Mouse (Mus musculus): Measurements from ENCODE around the gene Zfp775. TPM values are rescaled to one million over a fixed set of nuclear protein-coding genes. Genes with fewer than 3 reads are reported as not detected.
A peak's percentile ranks its signal among the peaks of the same experiment; 100 is the strongest.

Zfp775 gene
- total and polyA plus RNA-seq, 3 experiments, result 3.2 to 6.5 (median 3.5) TPM

GRCm38 (mm10) chr6:48582037-48582436, 19.8 kb upstream of the Zfp775 start:
- H3K9me3 ChIP-seq (replicated peaks; ENCODE audit: low read length), result peaks cover 3% of the 10 kb centered on the region
- H3K9ac ChIP-seq (ENCODE audit: insufficient read depth, low read depth), result no peak overlapping the region
- H3K79me2 ChIP-seq (replicated peaks; ENCODE audit: control insufficient read depth, extremely low read depth, insufficient read depth, poor library complexity, severe bottlenecking), result no peaks in the 10 kb centered on the region
- DNase-seq (ENCODE audit: extremely low read depth), result peak; percentile 74
- H3K4me3 ChIP-seq (replicated peaks in 1 of 3; ENCODE audit: low read depth in 2 of 3, low read length in 2 of 3, poor library complexity in 1 of 3), result no peak overlapping the region
- in situ Hi-C loops (cut with MboI; ENCODE audit: low pct_ligation_motif_present, low pct_unique_long_range_greater_than_20kb, low sequenced_read_pairs) (no loop called here), dilution Hi-C loops (cut with MboI; ENCODE audit: extremely low pct_ligation_motif_present, extremely low pct_unique_long_range_greater_than_20kb, low sequenced_read_pairs) (no loop called here)
- H3K4me1 ChIP-seq (ENCODE audit: control insufficient read depth in 1 of 2, insufficient read depth in 2 of 2), result peaks cover 3 to 29% of the 10 kb centered on the region in 2 experiments
- H3K36me3 ChIP-seq (replicated peaks in 1 of 2; ENCODE audit: control insufficient read depth in 1 of 2, insufficient read depth in 1 of 2, low read length in 1 of 2), result no peaks in the 10 kb centered on the region
- H3K4me2 ChIP-seq (ENCODE audit: insufficient read depth, low read depth, poor library complexity, severe bottlenecking), result no peak overlapping the region
- H3K27me3 ChIP-seq (replicated peaks), result no peaks in the 10 kb centered on the region
- no peak overlapping the region for H3K27ac ChIP-seq (ENCODE audit: insufficient read depth, low read depth)
- TF ChIP-seq RAD21 (IDR thresholded peaks at IDR 0.05; ENCODE audit: low read depth, low read length), result peak; percentile 74
- TF ChIP-seq SMC3 (IDR thresholded peaks at IDR 0.05; ENCODE audit: low read depth, low read length), result peak; percentile 83
- TF ChIP-seq CHD2 (IDR thresholded peaks at IDR 0.05; ENCODE audit: low read length), result no peak
- TF ChIP-seq CTCF (conservative IDR thresholded peaks at IDR 0.05 in 1 of 2, IDR thresholded peaks at IDR 0.05 in 1 of 2; ENCODE audit: low read depth in 2 of 2, low read length in 2 of 2), result peak; percentile 68 to 83
- 0 out of 2 replicates have a peak, but pooled peaks have one; percentile 17 for TF ChIP-seq ZNF384 (IDR thresholded peaks at IDR 0.05; ENCODE audit: low read depth, low read length)
- no peak for TF ChIP-seq ZMIZ1 (IDR thresholded peaks at IDR 0.05; ENCODE audit: low read depth, low read length)
- peak; percentile 7; the same call in 1 of the 2 replicates for TF ChIP-seq ZC3H11A (IDR thresholded peaks at IDR 0.05; ENCODE audit: low read depth, low read length)

GRCm38 (mm10) chr6:48589194-48589750, 12.6 kb upstream of the Zfp775 start, which contains the start of gene Gm45021:
Gene Gm45021, plus strand, starts transcription at chr6:48589610.
- peaks cover 2% of the 10 kb centered on the region for H3K27me3 ChIP-seq (replicated peaks)
- no peak within 1 kb of the TSS for H3K4me3 ChIP-seq (replicated peaks in 1 of 3; ENCODE audit: low read depth in 2 of 3, low read length in 2 of 3, poor library complexity in 1 of 3)
- dilution Hi-C loops (cut with MboI; ENCODE audit: extremely low pct_ligation_motif_present, extremely low pct_unique_long_range_greater_than_20kb, low sequenced_read_pairs) (no loop called here), in situ Hi-C loops (cut with MboI; ENCODE audit: low pct_ligation_motif_present, low pct_unique_long_range_greater_than_20kb, low sequenced_read_pairs) (no loop called here)
- no peaks in the 10 kb centered on the region for H3K36me3 ChIP-seq (replicated peaks in 1 of 2; ENCODE audit: control insufficient read depth in 1 of 2, insufficient read depth in 1 of 2, low read length in 1 of 2)
- no peak for DNase-seq (ENCODE audit: extremely low read depth)
- no peak within 1 kb of the TSS for H3K27ac ChIP-seq (ENCODE audit: insufficient read depth, low read depth)
- peaks cover 0 to 7% of the 10 kb centered on the region in 2 experiments; a peak in 2 of 4 replicates for H3K4me1 ChIP-seq (ENCODE audit: control insufficient read depth in 1 of 2, insufficient read depth in 2 of 2)
- no peak for TF ChIP-seq RCOR1 (conservative IDR thresholded peaks at IDR 0.05; ENCODE audit: low read depth, low read length)
- H3K79me2 ChIP-seq (replicated peaks; ENCODE audit: control insufficient read depth, extremely low read depth, insufficient read depth, poor library complexity, severe bottlenecking), result peaks cover 3% of the 10 kb centered on the region; the same call in 1 of the 2 replicates
- H3K4me2 ChIP-seq (ENCODE audit: insufficient read depth, low read depth, poor library complexity, severe bottlenecking), result no peak within 1 kb of the TSS
- peaks cover 3% of the 10 kb centered on the region for H3K9me3 ChIP-seq (replicated peaks; ENCODE audit: low read length)
- H3K9ac ChIP-seq (ENCODE audit: insufficient read depth, low read depth), result no peak within 1 kb of the TSS

- Histone ChIP-seq H3K4me2 (ENCODE audit: insufficient read depth, low read depth, poor library complexity, severe bottlenecking) (no peak overlapping the region), H3K9ac (ENCODE audit: insufficient read depth, low read depth) (no peak overlapping the region), H3K4me1 (ENCODE audit: control insufficient read depth in 1 of 2, insufficient read depth in 2 of 2) (peaks cover 3 to 18% of the 10 kb centered on the region in 2 experiments; a peak in 3 of 4 replicates), H3K36me3 (replicated peaks in 1 of 2; ENCODE audit: control insufficient read depth in 1 of 2, insufficient read depth in 1 of 2, low read length in 1 of 2) (peaks cover 4 to 9% of the 10 kb centered on the region in 2 experiments), H3K79me2 (replicated peaks; ENCODE audit: control insufficient read depth, extremely low read depth, insufficient read depth, poor library complexity, severe bottlenecking) (peaks cover 20% of the 10 kb centered on the region), H3K9me3 (replicated peaks; ENCODE audit: low read length) (peaks cover under 1% of the 10 kb centered on the region), H3K4me3 (replicated peaks in 1 of 3; ENCODE audit: low read depth in 2 of 3, low read length in 2 of 3, poor library complexity in 1 of 3) (no peak overlapping the region), H3K27me3 (replicated peaks) (peaks cover 2% of the 10 kb centered on the region), H3K27ac (ENCODE audit: insufficient read depth, low read depth) (no peak overlapping the region)
- DNase-seq (ENCODE audit: extremely low read depth), result no peak
- no peak for TF ChIP-seq MXI1 (IDR thresholded peaks at IDR 0.05; ENCODE audit: low read depth, low read length)
- no peak for TF ChIP-seq MEF2A (IDR thresholded peaks at IDR 0.05; ENCODE audit: borderline replicate concordance, low read depth, low read length)
- no peak for TF ChIP-seq CHD1 (IDR thresholded peaks at IDR 0.05; ENCODE audit: low read depth, low read length)
- TF ChIP-seq MAZ (IDR thresholded peaks at IDR 0.05; ENCODE audit: low read depth, low read length), result no peak
- TF ChIP-seq ETS1 (conservative IDR thresholded peaks at IDR 0.05; ENCODE audit: low read depth, low read length), result no peak
- TF ChIP-seq BHLHE40 (IDR thresholded peaks at IDR 0.05; ENCODE audit: low read depth, low read length), result no peak
- TF ChIP-seq HCFC1 (IDR thresholded peaks at IDR 0.05; ENCODE audit: low read depth, low read length), result no peak
- TF ChIP-seq E2F4 (IDR thresholded peaks at IDR 0.05; ENCODE audit: insufficient replicate concordance, low read depth, low read length), result no peak
- no peak for TF ChIP-seq USF1 (IDR thresholded peaks at IDR 0.05; ENCODE audit: low read depth, low read length)
- TF ChIP-seq KAT2A (IDR thresholded peaks at IDR 0.05; ENCODE audit: insufficient replicate concordance, low read length), result no peak
- TF ChIP-seq MYC (IDR thresholded peaks at IDR 0.05; ENCODE audit: low read depth, low read length), result no peak
- dilution Hi-C loops (cut with MboI; ENCODE audit: extremely low pct_ligation_motif_present, extremely low pct_unique_long_range_greater_than_20kb, low sequenced_read_pairs) (no loop called here), in situ Hi-C loops (cut with MboI; ENCODE audit: low pct_ligation_motif_present, low pct_unique_long_range_greater_than_20kb, low sequenced_read_pairs) (no loop called here)
These were observed 10.5 kb upstream of the Zfp775 start for GRCm38 (mm10) chr6:48591221-48591845.
